Mouse (Mus musculus): ENCODE data around the gene Ceacam16. TPM values are rescaled to one million over a fixed set of nuclear protein-coding genes. Genes with fewer than 3 reads are reported as not detected.

The Ceacam16 gene
- polyA plus RNA-seq (2012; rRNA removed) (0.04 TPM in 1 of 2 replicates, not detected in the other), polyA plus RNA-seq (2014; fragmentation: Nextera tagmentation; extraction: Ambion mirVana) (0.08 TPM in 1 of 2 replicates, not detected in the other)

DNA sequence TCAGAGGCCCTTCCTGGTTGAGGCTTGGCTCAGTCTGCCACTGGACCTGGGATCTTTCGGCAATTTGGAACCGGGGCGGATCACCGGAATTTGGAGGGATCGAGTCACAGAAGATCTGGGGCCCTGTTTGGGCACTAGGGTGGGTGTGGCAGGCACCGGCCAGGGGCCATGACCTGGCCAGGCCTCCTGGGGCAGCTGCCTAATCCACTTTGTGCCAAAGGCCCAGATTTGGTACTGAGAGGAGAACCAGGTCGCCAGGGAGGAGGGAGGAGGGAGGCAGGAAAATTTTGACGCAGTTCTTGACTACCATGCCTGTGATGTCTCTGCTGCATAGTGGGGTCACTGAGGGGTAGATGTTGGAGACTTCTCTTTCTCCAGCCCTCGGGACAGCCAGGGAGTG, at the start of gene Ceacam16:
Ceacam16 (minus strand) TSS at position 101 of the 400 bp plus-strand sequence.
- H3K4me2 ChIP-seq (ENCODE audit: low read depth) = no peak within 1 kb of the TSS
- no peak within 1 kb of the TSS for H3K9ac ChIP-seq (replicated peaks)
- ATAC-seq (ENCODE audit: insufficient read depth) = no peak
- TF ChIP-seq CTCF (IDR thresholded peaks at IDR 0.05; ENCODE audit: low read depth) (no peak), EP300 (IDR thresholded peaks at IDR 0.05; ENCODE audit: low read depth) (no peak)
- no peaks in the 10 kb centered on the region; a peak in 1 of 4 replicates for H3K4me1 ChIP-seq (replicated peaks; ENCODE audit: control insufficient read depth in 2 of 2, insufficient read depth in 2 of 2, low read length in 1 of 2)
- H3K4me3 ChIP-seq (ENCODE audit: insufficient read depth in 1 of 2, low read depth in 2 of 2, low read length in 2 of 2) = no peak within 1 kb of the TSS
- H3K36me3 ChIP-seq (replicated peaks; ENCODE audit: control insufficient read depth, insufficient read depth, low read depth) = no peaks in the 10 kb centered on the region
- WGBS (ENCODE audit: insufficient replicate concordance) = 70% methylated on average over 9 of the region's 9 CpGs
- H3K27me3 ChIP-seq (ENCODE audit: control insufficient read depth, insufficient read depth, low read length) = no peaks in the 10 kb centered on the region
- DNase-seq (ENCODE audit: low read depth in 3 of 3, low spot score in 3 of 3) = no peak
- H3K9me3 ChIP-seq (ENCODE audit: control insufficient read depth, low read length) = no peaks in the 10 kb centered on the region
- H3K27ac ChIP-seq = no peak within 1 kb of the TSS

DNA sequence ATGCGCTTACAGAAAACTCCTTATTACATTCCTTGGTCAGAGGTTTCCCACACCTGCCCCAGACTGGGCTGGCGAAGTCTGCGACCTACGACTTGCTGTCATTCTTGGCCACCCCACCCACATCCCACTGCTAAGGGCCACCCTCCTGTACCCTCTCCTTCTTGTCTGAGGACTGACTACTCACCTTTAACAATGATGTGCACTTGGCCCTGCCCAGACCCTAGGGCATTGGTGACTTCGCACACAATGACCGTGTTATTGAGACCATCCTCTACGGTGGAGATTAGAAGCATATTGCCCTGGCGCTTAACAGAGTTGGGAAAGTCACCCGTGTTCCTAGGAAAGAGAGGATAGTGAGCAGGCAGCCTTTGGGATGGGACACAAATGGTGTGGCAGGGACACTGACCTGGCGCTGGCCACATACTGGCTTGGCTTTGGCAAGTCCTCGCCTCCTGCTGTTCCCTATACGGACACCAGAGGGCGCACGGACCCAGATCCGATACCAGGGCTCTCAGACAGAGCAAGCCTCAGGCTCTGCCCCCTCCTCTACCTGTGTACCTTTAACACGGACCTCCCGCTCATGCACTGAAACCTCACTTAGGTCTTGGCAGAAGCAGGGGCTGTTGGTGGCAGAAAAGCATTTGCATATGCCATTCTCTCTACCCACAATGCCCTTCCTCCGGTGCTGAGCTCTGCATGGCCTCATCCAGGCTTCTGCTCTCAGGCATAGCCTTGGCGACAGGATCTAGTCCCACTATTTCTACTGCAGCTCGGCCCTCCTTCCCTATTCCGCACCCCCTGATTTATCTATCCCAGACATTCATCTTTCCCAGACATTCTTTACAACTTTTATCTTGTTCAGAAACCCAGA, 49.6 kb upstream of the Ceacam16 start:
- Histone ChIP-seq H3K4me2 (ENCODE audit: low read depth) (no peak overlapping the region), H3K27me3 (ENCODE audit: control insufficient read depth, insufficient read depth, low read length) (no peaks in the 10 kb centered on the region), H3K9me3 (ENCODE audit: control insufficient read depth, low read length) (no peaks in the 10 kb centered on the region), H3K27ac (no peak overlapping the region), H3K36me3 (replicated peaks; ENCODE audit: control insufficient read depth, insufficient read depth, low read depth) (no peaks in the 10 kb centered on the region), H3K9ac (replicated peaks) (no peak overlapping the region), H3K4me3 (ENCODE audit: insufficient read depth in 1 of 2, low read depth in 2 of 2, low read length in 2 of 2) (no peak overlapping the region), H3K4me1 (replicated peaks; ENCODE audit: control insufficient read depth in 2 of 2, insufficient read depth in 2 of 2, low read length in 1 of 2) (no peaks in the 10 kb centered on the region)
- 42% methylated on average over 21 of the region's 21 CpGs for WGBS (ENCODE audit: insufficient replicate concordance)
- DNase-seq (ENCODE audit: low read depth in 3 of 3, low spot score in 3 of 3) (no peak), ATAC-seq (ENCODE audit: insufficient read depth) (0 out of 2 replicates have a peak, but pooled peaks have one; percentile 26)
- no peak for TF ChIP-seq EP300 (IDR thresholded peaks at IDR 0.05; ENCODE audit: low read depth)
- peak; percentile 95 for TF ChIP-seq CTCF (IDR thresholded peaks at IDR 0.05; ENCODE audit: low read depth)

DNA sequence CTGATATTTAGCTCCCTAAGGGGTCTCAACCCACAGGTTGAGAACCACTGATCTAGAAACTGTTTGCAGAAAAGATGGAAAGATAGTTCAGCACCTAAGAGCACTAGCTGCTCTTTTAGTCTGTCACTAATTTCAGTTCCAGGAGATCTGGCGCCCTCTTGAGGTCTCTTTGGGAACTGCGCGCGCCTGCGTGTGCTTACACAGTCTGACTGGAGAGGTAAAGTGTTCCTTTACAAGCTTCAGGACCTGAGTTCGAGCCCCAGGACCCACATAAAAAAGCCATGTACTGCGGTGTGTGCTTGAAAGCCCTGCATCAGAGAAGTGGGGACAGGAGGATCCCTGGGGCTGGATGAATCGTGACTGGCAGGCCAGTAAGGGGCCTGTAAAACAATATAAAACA, 28.8 kb upstream of the Ceacam16 start:
- Histone ChIP-seq H3K9ac (replicated peaks) (no peak overlapping the region), H3K9me3 (ENCODE audit: control insufficient read depth, low read length) (no peaks in the 10 kb centered on the region), H3K4me2 (ENCODE audit: low read depth) (no peak overlapping the region), H3K4me1 (replicated peaks; ENCODE audit: control insufficient read depth in 2 of 2, insufficient read depth in 2 of 2, low read length in 1 of 2) (no peaks in the 10 kb centered on the region), H3K27me3 (ENCODE audit: control insufficient read depth, insufficient read depth, low read length) (no peaks in the 10 kb centered on the region), H3K4me3 (ENCODE audit: insufficient read depth in 1 of 2, low read depth in 2 of 2, low read length in 2 of 2) (no peak overlapping the region), H3K36me3 (replicated peaks; ENCODE audit: control insufficient read depth, insufficient read depth, low read depth) (no peaks in the 10 kb centered on the region), H3K27ac (no peak overlapping the region)
- ATAC-seq (ENCODE audit: insufficient read depth) (no peak), DNase-seq (ENCODE audit: low read depth in 3 of 3, low spot score in 3 of 3) (no peak)
- 22% methylated on average over 8 of the region's 8 CpGs for WGBS (ENCODE audit: insufficient replicate concordance)
- no peak for TF ChIP-seq EP300 (IDR thresholded peaks at IDR 0.05; ENCODE audit: low read depth)
- peak; percentile 87 for TF ChIP-seq CTCF (IDR thresholded peaks at IDR 0.05; ENCODE audit: low read depth)

DNA sequence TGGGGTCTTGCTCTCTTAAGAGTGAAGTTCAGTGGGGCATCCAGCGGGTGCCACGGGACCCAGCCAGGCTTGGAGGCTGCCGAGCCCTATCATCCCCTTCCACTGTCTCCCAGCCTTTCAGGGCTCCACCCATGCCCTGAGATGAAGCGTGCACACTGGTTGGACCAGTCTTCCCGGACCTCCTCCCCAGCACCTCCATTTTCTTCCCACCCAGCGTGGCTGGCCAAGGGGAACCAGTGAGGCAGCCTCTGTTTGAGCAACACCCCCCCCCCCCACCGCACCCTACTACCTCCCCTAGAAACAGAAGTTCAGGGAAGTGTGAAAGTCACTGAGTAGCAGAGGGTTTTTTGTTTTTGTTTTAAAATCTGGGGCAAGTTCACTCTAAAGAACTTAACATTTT, 26.8 kb upstream of the Ceacam16 start, which contains the start of gene Ceacam19:
Ceacam19 (minus strand) TSS at position 117 of the 400 bp plus-strand sequence.
- no peak for TF ChIP-seq CTCF (IDR thresholded peaks at IDR 0.05; ENCODE audit: low read depth)
- no peak for TF ChIP-seq EP300 (IDR thresholded peaks at IDR 0.05; ENCODE audit: low read depth)
- no peak within 1 kb of the TSS for H3K4me2 ChIP-seq (ENCODE audit: low read depth)
- no peak for ATAC-seq (ENCODE audit: insufficient read depth)
- 43% methylated on average over 7 of the region's 7 CpGs for WGBS (ENCODE audit: insufficient replicate concordance)
- no peak within 1 kb of the TSS for H3K4me3 ChIP-seq (ENCODE audit: insufficient read depth in 1 of 2, low read depth in 2 of 2, low read length in 2 of 2)
- H3K27me3 ChIP-seq (ENCODE audit: control insufficient read depth, insufficient read depth, low read length) = no peaks in the 10 kb centered on the region
- no peak within 1 kb of the TSS for H3K27ac ChIP-seq
- no peaks in the 10 kb centered on the region for H3K9me3 ChIP-seq (ENCODE audit: control insufficient read depth, low read length)
- no peaks in the 10 kb centered on the region for H3K36me3 ChIP-seq (replicated peaks; ENCODE audit: control insufficient read depth, insufficient read depth, low read depth)
- no peak within 1 kb of the TSS for H3K9ac ChIP-seq (replicated peaks)
- H3K4me1 ChIP-seq (replicated peaks; ENCODE audit: control insufficient read depth in 2 of 2, insufficient read depth in 2 of 2, low read length in 1 of 2) = no peaks in the 10 kb centered on the region
- no peak for DNase-seq (ENCODE audit: low read depth in 3 of 3, low spot score in 3 of 3)

DNA sequence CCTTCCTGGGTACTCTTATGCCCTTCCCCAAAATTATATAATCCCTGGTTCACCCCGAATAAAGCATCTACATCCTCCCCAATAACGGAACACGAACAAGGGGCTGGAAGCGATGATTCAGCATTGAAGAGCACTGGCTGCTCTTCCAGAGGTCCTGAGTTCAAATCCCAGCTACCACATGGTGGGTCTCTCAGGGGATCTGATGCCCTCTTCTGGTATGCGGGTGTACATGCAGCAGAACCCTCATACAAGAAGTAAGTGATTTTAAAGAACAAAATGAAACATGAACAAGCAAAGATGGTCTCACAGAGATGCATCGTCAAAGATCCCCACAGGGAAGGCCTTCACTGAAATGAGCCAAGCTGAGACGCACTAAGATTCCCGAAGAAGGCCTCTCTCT, 19.7 kb upstream of the Ceacam16 start:
- no peaks in the 10 kb centered on the region for H3K36me3 ChIP-seq (replicated peaks; ENCODE audit: control insufficient read depth, insufficient read depth, low read depth)
- H3K27me3 ChIP-seq (ENCODE audit: control insufficient read depth, insufficient read depth, low read length) = no peaks in the 10 kb centered on the region
- H3K9me3 ChIP-seq (ENCODE audit: control insufficient read depth, low read length) = no peaks in the 10 kb centered on the region
- H3K4me1 ChIP-seq (replicated peaks; ENCODE audit: control insufficient read depth in 2 of 2, insufficient read depth in 2 of 2, low read length in 1 of 2) = 0 out of 4 replicates have a peak, but pooled peaks cover 0 to 3% of the 10 kb centered on the region in 2 experiments
- no peak overlapping the region for H3K9ac ChIP-seq (replicated peaks)
- ATAC-seq (ENCODE audit: insufficient read depth) = no peak
- no peak for TF ChIP-seq EP300 (IDR thresholded peaks at IDR 0.05; ENCODE audit: low read depth)
- TF ChIP-seq CTCF (IDR thresholded peaks at IDR 0.05; ENCODE audit: low read depth) = peak; percentile 26
- no peak overlapping the region for H3K4me2 ChIP-seq (ENCODE audit: low read depth)
- H3K4me3 ChIP-seq (ENCODE audit: insufficient read depth in 1 of 2, low read depth in 2 of 2, low read length in 2 of 2) = no peak overlapping the region
- no peak overlapping the region for H3K27ac ChIP-seq
- 65% methylated on average over 8 of the region's 8 CpGs for WGBS (ENCODE audit: insufficient replicate concordance)
- DNase-seq (ENCODE audit: low read depth in 3 of 3, low spot score in 3 of 3) = no peak
